ENCODE assay signal across 17 mouse cellular contexts in the genomic region with DNA sequence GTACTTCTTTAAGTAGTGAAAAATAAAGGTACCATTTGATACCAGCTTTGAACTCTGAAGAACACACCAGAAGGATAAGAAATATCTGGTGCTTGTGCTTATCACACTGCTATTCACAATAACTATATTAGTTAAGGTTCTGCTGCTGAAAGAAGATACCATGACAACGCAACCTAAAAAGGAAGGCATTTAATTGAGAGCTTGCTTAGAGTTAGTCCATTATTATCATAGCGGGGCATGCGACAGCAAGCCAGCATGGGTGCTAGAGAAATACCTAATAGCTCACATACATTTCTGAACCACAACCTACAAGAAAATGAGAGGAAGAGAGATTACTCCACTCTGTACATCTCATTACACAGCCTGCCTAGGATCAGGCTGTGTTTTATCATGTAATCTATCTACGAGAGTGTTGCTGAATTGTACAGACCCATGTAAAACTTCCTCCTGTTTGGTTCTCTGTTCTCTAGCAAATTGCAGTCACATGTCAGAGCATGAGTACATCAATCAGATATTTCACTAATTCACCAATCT.
"Had no signal": no experiment of that assay in that cellular context is flagged by ENCODE, and none has a peak within 500 bp of the region (broad histone marks: within the 10 kb centered on the region; RNA-seq: fewer than 3 reads in every experiment).

No protein-coding gene starts in this region.

- H3K4me1 ChIP-seq: limb, embryonic 12.5 days; liver, embryonic 13.5 days; lung, embryonic 15.5 days; megakaryocyte, embryonic 14.5 days; stomach, embryonic 15.5 days had no signal

- ATAC-seq: liver, postnatal 0 days had no signal

- H3K36me3 ChIP-seq: limb, embryonic 12.5 days; liver, embryonic 13.5 days; lung, embryonic 15.5 days; stomach, embryonic 15.5 days had no signal

- H3K9me3 ChIP-seq: limb, embryonic 12.5 days; liver, embryonic 13.5 days; lung, embryonic 15.5 days; stomach, embryonic 15.5 days had no signal

- DNase-seq: kidney, adult 11 months; kidney, adult 9 months; kidney, postnatal 36 days; layer of hippocampus, adult 9-11 months; liver; liver, embryonic 13.5 days; liver, postnatal 0 days; lung, postnatal 14 days; retina, postnatal 1 day; right cerebral cortex, postnatal 4 days; thymus, postnatal 36 days had no signal

- H3K27ac ChIP-seq: kidney, postnatal 0 days; limb, embryonic 12.5 days; liver, embryonic 13.5 days; lung, embryonic 15.5 days; macrophage; stomach, embryonic 15.5 days had no signal

- H3K27me3 ChIP-seq: limb, embryonic 12.5 days; liver, embryonic 13.5 days; lung, embryonic 15.5 days; megakaryocyte, embryonic 14.5 days; stomach, embryonic 15.5 days had no signal

- H3K4me3 ChIP-seq: limb, embryonic 12.5 days; liver, embryonic 13.5 days; lung, embryonic 15.5 days; megakaryocyte, embryonic 14.5 days; stomach, embryonic 15.5 days had no signal

- H3K9ac ChIP-seq: limb, embryonic 12.5 days; liver, embryonic 13.5 days; liver, postnatal 0 days; lung, embryonic 15.5 days; stomach, embryonic 15.5 days had no signal

- H3K4me2 ChIP-seq: limb, embryonic 12.5 days; liver, embryonic 13.5 days; lung, embryonic 15.5 days; stomach, embryonic 15.5 days had no signal
